Mouse (Mus musculus): Measurements from ENCODE around the gene Igf2r.

- no peak for TF ChIP-seq GATA1 (IDR thresholded peaks at IDR 0.05; ENCODE audit: borderline replicate concordance, low read length)
- no peak for TF ChIP-seq CTCF (IDR thresholded peaks at IDR 0.05; ENCODE audit: low read depth, low read length)
- TF ChIP-seq POLR2AphosphoS5 (IDR thresholded peaks at IDR 0.05; ENCODE audit: insufficient replicate concordance, low read depth, low read length), result no peak
- no peak for TF ChIP-seq TAL1 (conservative IDR thresholded peaks at IDR 0.05; ENCODE audit: low read depth, low read length)
- no peak for TF ChIP-seq GATA2 (IDR thresholded peaks at IDR 0.05; ENCODE audit: borderline replicate concordance, low read depth, low read length)
Measured at GRCm38 (mm10) chr17:12645461-12645860, 124.0 kb downstream of the Igf2r start.

All from G1E (cell line).